Mouse (Mus musculus): ENCODE data around the gene Hivep2.

Gene Hivep2

DNA sequence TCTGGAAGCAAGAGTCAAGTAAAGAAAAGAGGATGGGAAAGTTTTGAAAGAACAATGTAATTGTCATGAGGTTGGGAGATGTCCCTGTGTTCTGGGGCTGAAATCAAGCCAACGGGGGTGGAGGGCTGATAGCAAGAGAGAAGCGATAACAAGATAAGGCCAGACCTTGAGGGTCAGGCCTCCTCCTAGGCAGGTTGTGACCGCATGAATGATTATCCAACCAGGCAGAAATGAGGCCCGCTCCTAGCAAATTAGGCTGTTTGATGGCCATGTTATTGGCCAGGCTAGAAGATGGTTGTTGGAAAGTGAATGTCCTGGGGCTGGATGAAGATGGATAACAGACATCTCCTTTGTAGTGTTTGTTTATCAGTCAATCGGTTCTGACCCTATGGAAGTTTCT lies 5.4 kb downstream of the Hivep2 start:
- DNase-seq (ENCODE audit: low read depth, low spot score) = no peak

- no peak for DNase-seq (ENCODE audit: low read depth, low spot score)
Observed at GRCm38 (mm10) chr10:13973563-13974179, 7.8 kb downstream of the Hivep2 start.

GRCm38 (mm10) chr10:13974472-13974871 lies 8.6 kb downstream of the Hivep2 start:
- DNase-seq (ENCODE audit: low read depth, low spot score) = no peak

GRCm38 (mm10) chr10:13975861-13976260 lies 10.0 kb downstream of the Hivep2 start:
- DNase-seq (ENCODE audit: low read depth, low spot score) = no peak

GRCm38 (mm10) chr10:13976267-13976666 lies 10.4 kb downstream of the Hivep2 start:
- no peak for DNase-seq (ENCODE audit: low read depth, low spot score)

GRCm38 (mm10) chr10:13982271-13982670 lies 16.4 kb downstream of the Hivep2 start:
- DNase-seq (ENCODE audit: low read depth, low spot score) = no peak

DNA sequence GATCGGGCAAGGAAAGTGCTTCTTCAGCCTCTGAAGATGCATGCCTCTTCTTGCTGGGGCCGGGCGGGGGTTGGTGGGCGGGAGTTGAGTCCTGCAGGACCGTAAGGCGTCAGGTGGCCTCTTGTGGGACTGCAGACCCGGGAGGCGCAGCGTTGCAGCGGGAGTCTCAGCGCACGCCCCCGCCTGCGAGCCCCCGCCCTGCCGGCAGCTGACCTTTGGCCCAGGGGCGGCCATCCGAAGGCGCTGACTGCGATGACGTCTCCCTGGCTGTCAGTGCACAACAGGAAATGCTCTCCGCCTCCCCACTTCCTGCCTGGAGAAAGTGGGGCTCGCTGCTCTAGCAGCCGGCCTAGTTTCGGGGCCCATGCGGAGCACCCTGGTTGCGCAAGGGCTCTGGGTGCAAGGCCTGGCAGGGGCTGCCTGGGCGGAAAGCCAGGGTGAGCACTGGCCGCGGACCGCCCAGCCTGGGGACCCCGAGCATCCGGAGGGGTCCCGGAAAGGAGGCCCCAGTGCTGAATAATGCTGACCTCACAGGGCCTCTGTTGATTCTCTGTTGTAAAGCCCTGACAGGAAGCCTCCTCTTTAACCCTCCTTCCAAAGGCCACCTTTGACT lies 17.0 kb downstream of the Hivep2 start:
- DNase-seq (ENCODE audit: low read depth, low spot score) = peak; percentile 56

GRCm38 (mm10) chr10:13983631-13984030 lies 17.8 kb downstream of the Hivep2 start:
- DNase-seq (ENCODE audit: low read depth, low spot score) = peak; percentile 6

GRCm38 (mm10) chr10:13984233-13984632 lies 18.4 kb downstream of the Hivep2 start:
- no peak for DNase-seq (ENCODE audit: low read depth, low spot score)

DNA sequence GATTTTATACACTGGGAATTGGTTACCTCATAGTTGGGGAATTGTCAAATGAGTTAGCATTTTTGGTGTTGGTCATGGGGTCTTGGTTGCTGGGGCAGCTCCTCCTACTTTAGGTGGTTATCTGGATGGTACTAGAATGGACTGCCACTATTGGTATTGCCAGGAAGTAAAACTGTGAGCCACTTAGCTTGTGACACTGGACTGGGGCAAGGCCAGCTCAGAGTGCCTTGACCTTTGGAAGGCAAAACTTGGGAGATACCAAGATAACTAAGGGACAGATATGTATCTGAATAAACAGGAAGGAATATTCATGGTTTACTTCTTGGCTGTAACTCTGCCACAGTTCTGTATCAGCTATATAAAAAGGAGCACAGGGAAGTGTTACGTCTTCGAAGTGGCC lies 20.7 kb downstream of the Hivep2 start:
- no peak for DNase-seq (ENCODE audit: low read depth, low spot score)

GRCm38 (mm10) chr10:13987336-13987735 lies 21.5 kb downstream of the Hivep2 start:
- DNase-seq (ENCODE audit: low read depth, low spot score) = no peak

- no peak for DNase-seq (ENCODE audit: low read depth, low spot score)
Observed at GRCm38 (mm10) chr10:13988280-13988679, 22.4 kb downstream of the Hivep2 start.

DNA sequence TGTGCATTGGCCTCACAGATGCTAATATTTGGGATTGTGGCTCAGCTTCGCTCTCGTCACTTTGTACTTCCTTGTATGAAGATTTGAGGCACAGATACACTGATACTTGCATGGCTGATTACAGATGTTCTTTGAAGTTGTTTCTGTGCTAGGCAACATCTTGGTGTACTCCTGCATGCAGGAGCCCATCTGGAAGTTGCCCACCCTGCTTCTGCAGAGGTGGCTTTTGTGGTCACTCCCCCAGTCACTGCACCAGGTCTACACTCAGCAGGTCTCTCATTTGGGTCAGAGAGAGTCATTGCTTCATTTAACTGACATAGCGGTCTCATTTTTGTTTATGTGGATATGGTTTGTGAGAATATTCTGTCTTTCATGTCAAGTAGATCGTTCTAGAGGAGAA lies 22.9 kb downstream of the Hivep2 start:
- no peak for DNase-seq (ENCODE audit: low read depth, low spot score)

GRCm38 (mm10) chr10:13990842-13991241 lies 25.0 kb downstream of the Hivep2 start:
- peak; percentile 9 for DNase-seq (ENCODE audit: low read depth, low spot score)

GRCm38 (mm10) chr10:13993411-13993810 lies 27.5 kb downstream of the Hivep2 start:
- DNase-seq (ENCODE audit: low read depth, low spot score) = no peak

- DNase-seq (ENCODE audit: low read depth, low spot score) = no peak
Observed at GRCm38 (mm10) chr10:13997336-13997735, 31.5 kb downstream of the Hivep2 start.

GRCm38 (mm10) chr10:14004769-14005517 lies 39.1 kb downstream of the Hivep2 start:
- no peak for DNase-seq (ENCODE audit: low read depth, low spot score)

GRCm38 (mm10) chr10:14009721-14010120 lies 43.8 kb downstream of the Hivep2 start:
- no peak for DNase-seq (ENCODE audit: low read depth, low spot score)

GRCm38 (mm10) chr10:14016287-14016970 lies 50.6 kb downstream of the Hivep2 start:
- peak; percentile 75 for DNase-seq (ENCODE audit: low read depth, low spot score)

DNA sequence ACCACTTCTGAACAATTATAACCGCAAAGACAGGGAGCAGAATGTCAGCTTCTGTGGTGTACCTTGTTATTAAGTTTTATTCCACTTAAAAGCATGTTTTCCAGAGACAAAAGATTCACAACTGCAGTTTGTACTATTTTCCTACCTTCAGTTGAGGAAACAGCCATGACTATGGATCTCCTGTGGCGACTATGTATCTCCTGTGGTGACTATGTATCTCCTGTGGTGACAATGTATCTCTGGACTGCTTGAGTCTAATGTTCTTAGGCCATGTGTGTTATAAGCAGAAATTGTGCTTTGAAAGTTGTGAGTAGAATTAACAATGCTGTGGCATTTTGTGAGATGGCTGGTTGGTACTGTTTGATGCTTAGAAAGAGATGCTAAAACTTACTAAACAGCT lies 51.5 kb downstream of the Hivep2 start:
- peak; percentile 13 for DNase-seq (ENCODE audit: low read depth, low spot score)

- DNase-seq (ENCODE audit: low read depth, low spot score) = peak; percentile 84
Observed at GRCm38 (mm10) chr10:14017822-14018364, 52.0 kb downstream of the Hivep2 start.

- DNase-seq (ENCODE audit: low read depth, low spot score) = peak; percentile 6
Observed at GRCm38 (mm10) chr10:14018672-14019071, 52.8 kb downstream of the Hivep2 start.
